Mouse (Mus musculus): Measurements from ENCODE around the gene Ykt6.

DNA sequence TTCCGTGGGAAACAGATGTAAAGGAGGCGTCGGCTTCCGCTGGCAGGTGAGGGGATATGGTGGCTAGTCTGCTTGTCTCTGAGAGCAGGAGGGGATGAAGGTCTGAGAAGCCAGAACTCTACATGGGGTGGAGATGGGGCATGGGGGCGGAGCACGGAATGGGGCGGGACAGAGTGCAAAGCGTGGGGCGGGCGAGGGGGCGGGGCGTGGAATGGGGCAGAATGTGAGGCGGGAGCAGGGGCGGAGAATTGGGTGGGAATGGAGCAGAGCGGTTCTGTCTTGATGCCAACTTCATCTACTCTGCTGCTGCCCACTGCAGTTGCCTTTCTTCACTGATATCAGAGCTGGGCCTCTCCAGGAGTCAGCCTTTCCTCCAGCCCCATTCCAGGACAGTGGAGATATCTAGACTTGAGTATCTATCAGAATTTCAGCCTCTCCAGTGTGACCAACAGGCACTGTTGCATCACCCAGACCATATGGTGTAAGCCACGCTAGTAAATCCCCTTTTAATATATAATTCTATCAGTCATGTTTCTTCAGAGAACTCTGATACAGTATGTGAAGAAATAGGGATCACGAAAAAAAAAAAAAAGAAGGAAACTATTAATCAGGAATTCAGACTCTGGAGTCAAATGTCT lies 35.1 kb upstream of the Ykt6 start:
- TF ChIP-seq ELF1 (IDR thresholded peaks at IDR 0.05; ENCODE audit: low read depth, low read length): no peak
- TF ChIP-seq NELFE (IDR thresholded peaks at IDR 0.05; ENCODE audit: low read depth, low read length): no peak
- TF ChIP-seq EP300 (IDR thresholded peaks at IDR 0.05; ENCODE audit: low read length): no peak
- no peak for TF ChIP-seq CTCF (conservative IDR thresholded peaks at IDR 0.05 in 1 of 2, IDR thresholded peaks at IDR 0.05 in 1 of 2; ENCODE audit: low read depth in 2 of 2, low read length in 2 of 2)
- TF ChIP-seq KAT2A (IDR thresholded peaks at IDR 0.05; ENCODE audit: insufficient replicate concordance, low read length): no peak
